Mouse (Mus musculus) lung, embryonic 16.5 days (tissue): ENCODE measurements around the gene Pum1. TPM values are rescaled to one million over a fixed set of nuclear protein-coding genes. Genes with fewer than 3 reads are reported as not detected.

Experiments
- ATAC-seq: fragments of 200-750 bp; cut with Nextera tagmentation; 2 replicates; pipeline ENCODE4 v1.8.0; 2017; ENCODE audit warnings: low read depth, mild to moderate bottlenecking, moderate library complexity
- H3K27ac ChIP-seq: fragments of 300-500 bp; sonication (generic); 2 replicates; pipeline ENCODE4 v1.5.1; 2014; ENCODE audit warnings: mild to moderate bottlenecking, control low read depth, low read length
- H3K27me3 ChIP-seq: fragments of 300-500 bp; sonication (generic); 2 replicates; pipeline ENCODE4 v1.6.1; 2014; ENCODE audit warnings: low read depth, low read length, mixed read lengths; ENCODE audit not compliant: control insufficient read depth, insufficient read depth
- H3K36me3 ChIP-seq: fragments of 300-500 bp; sonication (generic); 2 replicates; pipeline ENCODE4 v1.6.1; 2014; ENCODE audit warnings: low read length; ENCODE audit not compliant: control insufficient read depth, insufficient read depth
- H3K4me1 ChIP-seq: fragments of 300-500 bp; sonication (generic); replicated peaks from 2 replicates; pipeline ENCODE4 v1.6.1; 2014; ENCODE audit warnings: low read length, mixed read lengths; ENCODE audit not compliant: control insufficient read depth, insufficient read depth
- H3K4me2 ChIP-seq: fragments of 300-500 bp; sonication (generic); 2 replicates; pipeline ENCODE4 v1.6.1; 2014; ENCODE audit warnings: low read depth, low read length, control low read depth
- H3K4me3 ChIP-seq: fragments of 300-500 bp; sonication (generic); 2 replicates; pipeline ENCODE4 v1.5.1; 2014; ENCODE audit warnings: mild to moderate bottlenecking, low read length, control low read depth
- H3K9ac ChIP-seq: fragments of 300-500 bp; sonication (generic); 2 replicates; pipeline ENCODE4 v1.6.1; 2014; ENCODE audit warnings: low read length, control low read depth
- H3K9me3 ChIP-seq: fragments of 300-500 bp; sonication (generic); 2 replicates; pipeline ENCODE4 v1.6.1; 2016; ENCODE audit warnings: low read length; ENCODE audit not compliant: control insufficient read depth
- WGBS: fragments of 180-500 bp; shearing (Covaris S2); extraction: QIAGEN DNeasy Blood & Tissue Kit; methylation state at CpG from one replicate; pipeline ENCODE4 v1.1.7; 2014; 5-methylcytosine and 5-hydroxymethylcytosine counted together
- polyA plus RNA-seq: library from polyadenylated mRNA; unstranded; fragments of >200 nt; fragmentation: Nextera tagmentation; extraction: Ambion mirVana; gene quantifications from 2 replicates; pipeline ENCODE4 v1.2.1, GENCODE M21; 2015

The Pum1 gene
- polyA plus RNA-seq, 1 experiment from 2014 or later: 84.2 TPM

GRCm38 (mm10) chr4:130797201-130798051 lies 134.3 kb downstream of the Pum1 start:
- peak overlapping the region; percentile 48; the same call in 1 of the 2 replicates for H3K9ac ChIP-seq
- WGBS: 23% methylated on average over 15 of the region's 15 CpGs
- peak; percentile 73 for ATAC-seq
- H3K36me3 ChIP-seq: no peaks in the 10 kb centered on the region
- H3K9me3 ChIP-seq: no peaks in the 10 kb centered on the region
- no peaks in the 10 kb centered on the region; the same call in 1 of the 2 replicates for H3K27me3 ChIP-seq
- H3K4me2 ChIP-seq: peak overlapping the region; percentile 33
- peak overlapping the region; percentile 48 for H3K27ac ChIP-seq
- H3K4me3 ChIP-seq: no peak overlapping the region
- peaks cover 38% of the 10 kb centered on the region for H3K4me1 ChIP-seq

DNA sequence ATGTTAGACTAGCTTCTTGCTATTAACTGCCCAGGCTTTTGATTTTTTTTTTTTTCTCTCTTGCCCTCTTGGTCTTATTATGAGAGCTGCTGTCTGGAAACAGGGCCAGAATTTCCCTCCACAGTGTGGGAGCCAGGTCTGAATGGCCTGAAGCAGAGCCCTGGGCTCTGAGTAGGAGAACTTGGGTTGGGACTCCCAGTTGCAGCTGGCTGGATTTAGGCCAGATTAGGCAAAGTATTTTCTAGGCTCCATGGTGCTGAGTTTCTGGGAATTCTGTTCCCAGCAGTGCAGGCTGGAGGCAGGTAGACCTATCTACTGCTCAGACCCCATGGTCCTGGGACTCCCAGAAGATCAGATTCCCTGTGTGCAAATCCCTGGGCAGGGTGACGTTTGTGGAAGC lies 135.3 kb downstream of the Pum1 start:
- no peak overlapping the region for H3K9ac ChIP-seq
- no peaks in the 10 kb centered on the region for H3K36me3 ChIP-seq
- peaks cover 31% of the 10 kb centered on the region for H3K4me1 ChIP-seq
- no peak for ATAC-seq
- peak overlapping the region; percentile 47 for H3K27ac ChIP-seq
- H3K4me3 ChIP-seq: no peak overlapping the region
- no peak overlapping the region for H3K4me2 ChIP-seq
- no peaks in the 10 kb centered on the region for H3K9me3 ChIP-seq
- WGBS: 63% methylated on average over 1 of the region's 1 CpGs
- no peaks in the 10 kb centered on the region for H3K27me3 ChIP-seq

DNA sequence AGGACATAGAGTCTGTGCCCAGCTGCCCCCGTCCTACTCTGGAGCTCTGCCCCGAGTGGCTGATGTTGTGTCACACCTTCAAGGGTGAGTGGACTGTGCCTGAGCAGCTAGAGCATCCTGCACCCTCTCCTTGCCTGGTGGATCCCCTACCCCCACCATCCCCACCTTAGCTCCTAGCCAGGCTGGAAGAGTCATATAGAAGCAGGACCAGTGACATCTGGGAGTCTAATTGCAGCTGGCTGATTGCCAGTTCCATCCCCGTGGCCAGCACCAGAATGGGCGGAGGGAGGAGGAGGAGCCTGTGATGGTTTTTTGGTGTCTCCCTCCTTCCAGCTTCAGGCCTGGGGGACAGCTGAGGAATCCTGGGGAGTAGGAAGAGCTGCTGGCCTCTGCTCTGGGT lies 136.0 kb downstream of the Pum1 start:
- Histone ChIP-seq H3K9me3 (no peaks in the 10 kb centered on the region), H3K27ac (no peak overlapping the region), H3K4me2 (no peak overlapping the region), H3K9ac (no peak overlapping the region), H3K27me3 (no peaks in the 10 kb centered on the region), H3K4me3 (no peak overlapping the region), H3K4me1 (peaks cover 30% of the 10 kb centered on the region), H3K36me3 (no peaks in the 10 kb centered on the region)
- 31% methylated on average over 4 of the region's 4 CpGs for WGBS
- peak; percentile 10; the same call in 1 of the 2 replicates for ATAC-seq

DNA sequence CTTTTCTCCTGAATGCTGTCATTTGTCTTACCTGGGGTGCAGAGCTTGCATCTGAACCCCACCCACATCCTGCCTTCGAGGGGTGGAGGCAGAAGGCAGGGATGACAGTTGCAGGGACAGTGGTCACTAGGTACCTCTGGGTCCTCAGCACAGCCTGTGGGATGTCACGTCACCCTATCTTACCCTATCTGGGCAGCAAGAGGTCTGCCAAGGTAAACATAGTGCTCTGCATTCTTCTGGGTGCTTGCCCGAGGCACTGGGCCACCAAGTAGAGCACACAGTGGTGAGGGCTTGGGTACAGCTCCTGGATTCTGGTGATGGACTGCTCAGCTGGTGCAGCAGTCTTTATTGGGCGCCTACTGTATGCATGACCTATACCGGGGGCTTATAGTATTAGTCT lies 136.5 kb downstream of the Pum1 start:
- no peak for ATAC-seq
- no peaks in the 10 kb centered on the region for H3K36me3 ChIP-seq
- no peak overlapping the region for H3K4me2 ChIP-seq
- WGBS: 48% methylated on average over 5 of the region's 5 CpGs
- no peak overlapping the region for H3K27ac ChIP-seq
- H3K9me3 ChIP-seq: no peaks in the 10 kb centered on the region
- H3K4me1 ChIP-seq: peaks cover 30% of the 10 kb centered on the region
- no peak overlapping the region for H3K9ac ChIP-seq
- no peak overlapping the region for H3K4me3 ChIP-seq
- no peaks in the 10 kb centered on the region for H3K27me3 ChIP-seq

DNA sequence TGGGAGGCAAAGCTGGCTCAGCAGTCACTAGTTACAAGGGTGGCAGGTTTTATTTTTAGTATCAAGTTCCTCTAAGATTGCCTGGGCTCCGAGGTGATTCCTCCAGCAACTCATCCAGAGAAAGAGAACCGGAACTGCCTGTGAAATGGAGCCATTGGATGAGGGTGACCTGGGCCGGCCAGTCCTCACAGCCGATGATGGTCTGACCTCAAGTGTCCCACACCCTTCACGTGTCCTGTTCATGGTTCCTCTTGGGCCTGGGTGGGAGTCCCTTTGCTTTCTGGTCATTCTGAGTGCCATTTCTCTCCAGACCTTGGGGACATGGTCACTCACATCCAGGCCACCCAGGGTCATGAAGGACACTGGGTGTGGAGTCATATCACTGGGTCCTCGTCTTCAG lies 137.0 kb downstream of the Pum1 start:
- Histone ChIP-seq H3K4me1 (peaks cover 30% of the 10 kb centered on the region), H3K27ac (no peak overlapping the region), H3K4me3 (no peak overlapping the region), H3K9me3 (no peaks in the 10 kb centered on the region), H3K27me3 (no peaks in the 10 kb centered on the region), H3K9ac (no peak overlapping the region), H3K36me3 (no peaks in the 10 kb centered on the region), H3K4me2 (no peak overlapping the region)
- WGBS: 77% methylated on average over 6 of the region's 6 CpGs
- no peak for ATAC-seq

- no peak overlapping the region for H3K4me2 ChIP-seq
- 88% methylated on average over 5 of the region's 5 CpGs for WGBS
- H3K4me1 ChIP-seq: peaks cover 30% of the 10 kb centered on the region
- H3K9me3 ChIP-seq: no peaks in the 10 kb centered on the region
- H3K4me3 ChIP-seq: no peak overlapping the region
- H3K36me3 ChIP-seq: no peaks in the 10 kb centered on the region
- H3K27me3 ChIP-seq: no peaks in the 10 kb centered on the region
- H3K27ac ChIP-seq: no peak overlapping the region
- H3K9ac ChIP-seq: no peak overlapping the region
- no peak for ATAC-seq
Measured at GRCm38 (mm10) chr4:130801198-130801597, 138.1 kb downstream of the Pum1 start.

DNA sequence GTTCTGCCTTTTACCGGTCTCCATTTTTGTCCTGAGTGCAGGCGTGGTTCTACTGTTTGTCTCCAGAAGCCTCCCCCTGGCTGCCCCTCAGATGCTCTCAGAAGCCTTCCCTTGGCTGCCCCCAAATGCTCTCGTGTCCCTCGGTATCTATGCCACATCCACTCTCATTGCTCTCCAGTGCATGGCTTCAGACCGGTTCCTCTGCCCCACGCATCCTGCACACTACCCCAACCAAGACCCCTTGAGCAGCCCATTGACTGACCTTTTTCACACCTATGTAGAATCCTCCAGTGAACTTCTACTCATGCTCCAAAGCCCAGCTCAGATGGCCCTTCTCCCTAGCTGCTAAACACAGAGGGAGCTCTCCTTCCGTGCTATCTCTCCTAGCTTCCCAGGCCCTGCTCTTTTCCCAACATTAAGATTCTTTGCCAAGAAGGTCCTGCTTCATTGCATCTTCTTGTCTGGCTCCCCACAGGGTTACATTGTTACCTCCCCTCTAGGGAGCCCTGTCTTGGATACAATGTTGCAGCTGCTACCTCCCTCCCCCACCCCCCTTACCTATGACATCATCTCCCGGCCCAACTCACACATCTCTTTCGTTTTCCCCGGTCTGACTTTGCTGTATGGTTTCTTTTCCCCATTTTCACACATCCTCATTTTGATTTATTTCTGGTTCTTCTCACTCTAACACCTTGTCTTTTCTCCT lies 138.7 kb downstream of the Pum1 start:
- ATAC-seq: no peak
- Histone ChIP-seq H3K27me3 (no peaks in the 10 kb centered on the region), H3K9ac (no peak overlapping the region), H3K27ac (no peak overlapping the region), H3K36me3 (no peaks in the 10 kb centered on the region), H3K9me3 (no peaks in the 10 kb centered on the region), H3K4me2 (no peak overlapping the region), H3K4me3 (no peak overlapping the region), H3K4me1 (peaks cover 30% of the 10 kb centered on the region)
- 58% methylated on average over 10 of the region's 10 CpGs for WGBS

GRCm38 (mm10) chr4:130803591-130803990 lies 140.5 kb downstream of the Pum1 start:
- 76% methylated on average over 2 of the region's 2 CpGs for WGBS
- H3K9me3 ChIP-seq: no peaks in the 10 kb centered on the region
- H3K4me3 ChIP-seq: no peak overlapping the region
- H3K36me3 ChIP-seq: no peaks in the 10 kb centered on the region
- H3K4me1 ChIP-seq: peaks cover 13% of the 10 kb centered on the region
- H3K27me3 ChIP-seq: no peaks in the 10 kb centered on the region
- H3K27ac ChIP-seq: no peak overlapping the region
- no peak overlapping the region for H3K4me2 ChIP-seq
- H3K9ac ChIP-seq: no peak overlapping the region
- ATAC-seq: no peak

DNA sequence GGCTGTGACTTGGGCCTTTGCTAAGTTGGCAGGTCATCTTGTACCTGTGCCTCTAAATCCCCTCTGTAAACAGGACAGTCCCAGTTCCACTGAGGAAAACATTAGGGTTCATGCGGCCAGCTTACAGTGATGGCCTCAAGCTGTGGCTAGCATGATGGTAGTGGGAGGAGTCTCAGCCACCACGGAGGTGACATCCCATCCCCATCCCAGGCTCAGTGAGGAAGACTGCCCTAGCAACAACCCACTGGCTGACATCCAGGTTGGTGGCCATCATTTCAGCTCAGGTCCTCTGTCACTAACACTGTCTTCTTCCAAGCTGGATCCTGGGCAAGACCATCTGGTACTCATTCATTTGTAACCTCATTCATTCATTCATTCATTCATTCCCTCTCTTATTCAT lies 141.2 kb downstream of the Pum1 start:
- Histone ChIP-seq H3K27ac (no peak overlapping the region), H3K4me1 (peaks cover 6% of the 10 kb centered on the region), H3K4me2 (no peak overlapping the region), H3K4me3 (no peak overlapping the region), H3K9me3 (no peaks in the 10 kb centered on the region), H3K36me3 (no peaks in the 10 kb centered on the region), H3K9ac (no peak overlapping the region), H3K27me3 (no peaks in the 10 kb centered on the region)
- ATAC-seq: no peak
- 48% methylated on average over 2 of the region's 2 CpGs for WGBS
